Mouse (Mus musculus): ENCODE measurements around the gene Urah. TPM values are rescaled to one million over a fixed set of nuclear protein-coding genes. Genes with fewer than 3 reads are reported as not detected.

Gene Urah
- polyA plus RNA-seq (2014; fragmentation: Illumina TruSeq; extraction: RNeasy Lipid Tissue Mini Kit (QIAGEN cat#74804)), result 1.1 TPM

DNA sequence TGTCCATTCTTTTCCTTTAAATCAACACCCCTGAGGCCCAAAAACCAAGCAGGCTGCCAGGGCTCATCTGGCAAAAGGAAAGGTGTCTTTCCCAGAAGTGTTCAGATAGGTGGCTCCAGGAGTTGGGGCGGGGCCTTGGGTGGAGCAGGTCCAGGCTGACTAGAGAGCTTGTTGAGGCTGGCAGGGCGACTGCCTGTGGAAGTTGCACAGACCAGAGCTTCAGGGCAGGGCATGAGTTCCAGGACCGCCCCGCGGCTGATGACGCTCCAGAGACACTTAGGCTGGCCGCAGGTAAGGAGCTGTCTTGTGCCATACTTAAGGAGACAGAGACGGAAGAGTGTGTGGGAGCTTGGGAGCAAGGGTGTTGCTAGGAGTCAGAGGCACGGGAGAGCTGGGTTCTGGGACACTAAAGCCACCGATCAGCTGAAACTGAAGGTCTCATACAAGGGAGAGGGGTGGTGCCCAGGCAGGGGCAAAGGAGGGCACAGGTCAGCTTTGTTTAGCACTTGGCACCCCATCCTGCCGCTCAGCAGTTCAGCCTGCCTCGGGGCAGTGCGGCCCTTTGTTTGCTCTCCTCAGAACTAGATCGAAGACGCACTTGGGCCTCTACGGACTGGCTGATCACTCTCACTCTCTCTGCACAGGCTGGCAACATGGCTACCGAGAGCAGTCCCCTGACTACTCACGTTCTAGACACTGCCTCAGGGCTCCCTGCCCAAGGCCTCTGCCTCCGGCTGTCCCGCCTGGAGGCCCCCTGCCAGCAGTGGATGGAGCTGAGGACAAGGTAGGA is at the start of gene Urah:
Gene Urah (plus strand): TSS at position 51 of the 790 bp plus-strand sequence.

DNA sequence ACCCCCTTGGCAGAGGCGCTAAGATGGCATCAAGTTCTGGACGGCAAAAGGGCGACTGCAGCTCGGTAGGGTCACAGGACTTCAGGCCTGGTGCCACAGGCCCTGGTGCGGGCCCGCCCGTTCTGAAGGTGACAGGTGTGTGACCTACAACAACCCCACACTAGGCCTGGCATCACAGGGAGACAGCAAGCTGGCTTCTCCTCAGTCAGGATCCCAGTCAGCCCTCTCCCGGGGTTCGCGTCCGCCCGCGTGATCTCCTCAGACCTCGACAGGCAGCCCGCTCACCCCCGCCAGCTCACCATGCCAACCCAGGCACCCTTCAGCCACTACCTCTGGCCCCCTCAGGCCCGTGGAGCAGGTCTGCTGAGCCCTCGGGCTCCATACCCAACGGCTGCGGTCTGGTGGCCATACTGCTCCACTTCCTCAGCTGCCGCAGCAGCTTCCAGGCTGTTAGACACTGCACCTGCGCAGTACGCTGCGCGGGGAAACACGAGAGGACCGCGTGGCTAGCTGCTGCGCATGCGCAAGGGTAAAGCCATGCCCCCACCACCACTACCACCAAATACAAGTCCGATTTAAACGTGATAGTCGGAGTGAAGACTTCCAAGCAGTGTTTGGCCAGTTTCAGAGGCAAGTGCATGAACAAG is 47.3 kb upstream of the Urah start, which contains the start of gene Syce1:
Gene Syce1 (minus strand): TSS at position 447 of the 647 bp plus-strand sequence.

DNA sequence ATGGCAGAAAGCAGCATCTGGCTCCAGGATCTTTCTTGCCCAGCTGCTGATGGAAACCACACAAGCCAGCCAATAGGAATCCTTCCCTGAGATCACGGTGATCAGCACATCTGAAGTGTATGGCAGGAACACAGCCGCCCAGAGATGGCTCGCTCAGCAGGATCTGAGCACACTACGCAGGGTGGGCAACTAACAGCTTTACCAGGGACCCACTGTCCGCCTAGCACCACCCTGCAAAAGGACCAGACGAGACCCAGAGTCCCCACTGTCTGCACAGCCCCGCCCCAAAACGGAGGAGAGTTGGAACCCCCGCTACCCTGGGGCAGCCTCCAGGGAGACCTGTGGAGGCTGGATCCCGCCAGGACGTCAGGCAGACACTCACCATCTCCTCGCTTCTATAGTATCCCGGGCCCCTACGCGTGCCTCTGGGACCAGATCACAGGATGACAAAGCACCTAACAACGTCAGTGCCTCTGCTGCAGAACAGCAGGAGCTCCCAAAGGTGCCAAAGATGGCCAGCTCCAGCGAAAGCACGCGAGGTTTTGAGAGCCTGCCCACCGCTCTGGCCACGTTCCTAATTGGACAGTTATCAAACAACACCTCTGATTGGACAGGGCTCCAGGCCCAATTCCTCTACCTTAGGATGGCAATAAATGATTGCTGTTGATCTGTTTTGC is 13.0 kb upstream of the Urah start, which contains the start of gene Zfp941:
Gene Zfp941 (minus strand): TSS at position 526 of the 677 bp plus-strand sequence.

DNA sequence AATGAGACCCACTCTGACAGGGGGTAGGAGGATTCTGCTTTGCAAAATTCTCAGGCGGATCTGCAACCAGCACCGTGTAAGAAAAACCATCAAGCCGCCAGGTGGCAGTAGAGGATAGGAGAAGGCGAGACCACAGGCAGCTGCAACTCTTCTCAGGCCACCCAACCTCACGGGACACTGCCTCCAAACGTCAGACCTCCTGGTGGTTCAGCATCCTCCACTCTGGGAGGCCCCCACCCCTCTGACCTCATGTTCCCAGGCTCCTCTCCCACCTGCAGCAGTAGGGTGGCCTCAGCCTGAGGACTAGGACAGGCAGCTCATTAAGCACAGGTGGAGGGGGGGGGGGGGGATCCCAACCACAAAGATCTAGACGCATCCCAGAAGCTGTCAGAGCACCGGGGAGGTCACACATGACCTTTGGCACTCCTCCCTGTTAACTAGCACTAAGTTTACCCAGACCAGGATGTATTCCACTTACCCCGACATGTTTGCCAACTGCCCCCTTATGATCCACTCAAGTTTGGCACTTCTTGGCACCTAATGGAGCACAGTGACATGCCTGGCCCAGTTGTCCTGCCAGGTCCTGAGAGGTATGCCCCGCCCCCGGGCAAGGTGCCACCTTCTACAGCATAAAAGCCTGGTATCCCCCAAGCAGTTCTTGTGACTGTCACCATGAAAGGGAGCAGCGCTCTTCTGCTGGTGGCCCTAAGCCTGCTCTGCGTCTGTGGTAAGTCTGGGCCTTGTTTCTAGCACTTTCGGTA is 10.3 kb downstream of the Urah start, which contains the start of gene Scgb1c1:
Gene Scgb1c1 (plus strand): TSS at position 643 of the 761 bp plus-strand sequence.

DNA sequence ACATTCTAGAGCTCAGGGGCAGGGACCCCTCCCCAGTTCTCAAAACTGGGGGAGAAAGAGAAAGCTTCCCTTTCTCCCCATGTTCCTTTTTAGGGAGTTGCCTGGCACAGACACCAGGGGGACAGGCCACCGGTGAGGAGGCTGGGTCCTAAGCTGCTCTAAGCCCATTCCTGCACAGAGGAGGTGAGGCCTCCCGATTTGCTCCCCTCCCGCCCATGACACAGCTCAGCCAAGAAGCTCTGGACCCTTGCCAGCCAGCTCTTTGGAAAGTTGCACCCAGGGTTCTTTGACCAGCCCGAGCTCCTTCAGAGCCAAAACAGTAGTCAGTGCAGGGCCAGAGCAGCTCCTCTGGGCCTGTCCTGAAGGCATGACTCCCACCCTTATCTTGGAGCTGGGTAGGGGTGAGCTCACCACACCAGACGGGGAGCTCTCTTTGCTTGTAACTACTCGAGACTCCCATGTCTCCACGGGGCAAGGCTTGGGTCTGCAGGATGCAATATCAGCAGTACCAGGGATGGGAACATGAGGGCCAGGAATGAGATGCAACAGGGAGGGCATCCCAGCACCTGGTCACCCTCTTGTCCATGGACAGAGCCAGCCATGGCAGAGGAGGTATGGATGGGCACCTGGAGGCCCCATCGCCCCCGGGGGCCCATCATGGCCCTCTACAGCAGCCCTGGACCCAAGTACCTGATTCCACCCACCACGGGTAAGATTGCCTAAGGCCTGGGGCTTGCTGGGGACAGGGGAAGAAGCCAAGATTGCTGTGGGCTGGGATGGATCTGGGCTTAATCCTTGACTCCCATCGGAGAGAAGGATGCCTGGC is 13.2 kb downstream of the Urah start, which contains the start of gene Odf3:
Gene Odf3 (plus strand): TSS at position 51 of the 826 bp plus-strand sequence.

DNA sequence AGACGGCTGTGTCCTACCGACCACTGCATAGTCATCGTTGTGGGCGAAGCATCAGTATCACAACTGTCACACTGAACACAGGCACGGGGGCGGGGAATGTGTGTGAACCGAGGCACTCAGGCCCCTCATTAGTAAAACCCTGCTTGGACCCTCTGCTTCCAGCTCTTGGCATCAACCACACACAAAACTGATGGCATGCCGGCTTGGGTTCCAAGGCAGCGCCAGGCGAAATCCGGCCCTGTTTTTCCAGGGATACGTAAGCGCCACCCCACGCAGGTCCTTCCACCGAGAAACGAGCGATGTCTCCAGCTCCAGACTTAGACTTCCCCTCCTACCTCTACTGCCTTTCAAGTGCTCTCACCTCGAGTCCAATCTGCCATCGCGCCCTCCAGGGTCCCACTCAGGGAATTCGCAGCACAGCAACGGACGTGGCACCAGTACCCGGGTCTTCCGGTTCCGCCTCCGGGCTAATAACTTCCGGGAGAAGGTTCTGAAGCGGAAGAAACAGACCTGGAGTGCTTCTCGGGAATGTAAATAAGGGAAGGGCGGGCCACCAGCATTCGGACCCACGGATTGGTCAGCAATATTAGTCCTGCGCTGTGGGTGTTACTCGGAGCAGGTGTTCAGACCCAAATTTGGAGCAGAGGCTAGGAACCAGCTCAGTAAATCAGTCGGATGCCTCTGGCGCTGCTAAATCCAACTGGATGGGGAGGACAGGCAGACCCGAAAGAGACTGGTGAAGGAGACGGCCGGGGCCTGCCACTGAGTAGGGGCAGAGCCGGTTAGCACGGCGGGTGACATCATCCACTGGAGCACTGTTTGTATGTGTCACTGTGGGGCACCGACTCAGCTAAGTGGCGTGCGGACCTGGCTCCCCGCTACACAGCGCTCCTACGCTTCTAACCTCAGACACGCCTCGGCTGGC is 21.3 kb downstream of the Urah start, which contains the start of gene Gm45785:
Gene Gm45785 (minus strand): TSS at position 472 of the 925 bp plus-strand sequence.

DNA sequence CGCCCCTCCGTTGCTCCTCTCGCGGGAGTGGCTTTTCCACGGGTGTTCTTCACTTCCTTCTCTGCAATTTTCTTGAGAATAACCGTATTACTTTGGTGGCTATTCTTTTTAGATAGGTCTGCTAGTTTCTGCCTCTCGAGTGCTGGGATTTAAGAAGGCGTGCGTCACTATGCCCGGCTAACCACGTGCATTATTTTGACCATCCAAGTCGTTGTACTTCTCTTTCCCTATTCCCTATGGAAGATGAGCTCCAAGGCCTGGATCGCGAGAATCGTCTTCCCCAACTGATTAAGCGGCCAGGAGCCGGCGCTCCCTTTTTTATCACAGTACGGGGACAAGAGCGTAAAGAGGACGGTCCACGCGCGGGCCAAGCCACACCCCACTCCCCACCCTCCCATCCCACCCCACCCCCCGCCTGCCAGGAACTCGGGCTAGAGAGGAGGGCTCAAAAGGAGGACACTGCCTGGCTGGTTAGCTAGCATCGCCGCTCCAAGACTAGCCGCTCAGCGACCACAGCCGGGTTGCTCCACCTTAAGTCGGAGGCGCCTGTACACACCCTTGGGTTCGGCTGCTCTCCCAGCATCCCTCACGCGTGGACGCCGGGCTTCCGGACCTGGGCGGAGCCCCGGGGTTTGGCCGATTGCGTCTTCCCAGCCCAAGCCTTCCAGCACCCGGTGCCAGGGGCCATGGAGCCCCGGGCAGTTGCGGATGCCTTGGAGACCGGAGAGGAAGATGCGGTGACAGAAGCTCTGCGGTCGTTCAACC is 22.1 kb downstream of the Urah start, which contains the start of gene Ric8a:
Gene Ric8a (plus strand): TSS at position 173 of the 765 bp plus-strand sequence.

DNA sequence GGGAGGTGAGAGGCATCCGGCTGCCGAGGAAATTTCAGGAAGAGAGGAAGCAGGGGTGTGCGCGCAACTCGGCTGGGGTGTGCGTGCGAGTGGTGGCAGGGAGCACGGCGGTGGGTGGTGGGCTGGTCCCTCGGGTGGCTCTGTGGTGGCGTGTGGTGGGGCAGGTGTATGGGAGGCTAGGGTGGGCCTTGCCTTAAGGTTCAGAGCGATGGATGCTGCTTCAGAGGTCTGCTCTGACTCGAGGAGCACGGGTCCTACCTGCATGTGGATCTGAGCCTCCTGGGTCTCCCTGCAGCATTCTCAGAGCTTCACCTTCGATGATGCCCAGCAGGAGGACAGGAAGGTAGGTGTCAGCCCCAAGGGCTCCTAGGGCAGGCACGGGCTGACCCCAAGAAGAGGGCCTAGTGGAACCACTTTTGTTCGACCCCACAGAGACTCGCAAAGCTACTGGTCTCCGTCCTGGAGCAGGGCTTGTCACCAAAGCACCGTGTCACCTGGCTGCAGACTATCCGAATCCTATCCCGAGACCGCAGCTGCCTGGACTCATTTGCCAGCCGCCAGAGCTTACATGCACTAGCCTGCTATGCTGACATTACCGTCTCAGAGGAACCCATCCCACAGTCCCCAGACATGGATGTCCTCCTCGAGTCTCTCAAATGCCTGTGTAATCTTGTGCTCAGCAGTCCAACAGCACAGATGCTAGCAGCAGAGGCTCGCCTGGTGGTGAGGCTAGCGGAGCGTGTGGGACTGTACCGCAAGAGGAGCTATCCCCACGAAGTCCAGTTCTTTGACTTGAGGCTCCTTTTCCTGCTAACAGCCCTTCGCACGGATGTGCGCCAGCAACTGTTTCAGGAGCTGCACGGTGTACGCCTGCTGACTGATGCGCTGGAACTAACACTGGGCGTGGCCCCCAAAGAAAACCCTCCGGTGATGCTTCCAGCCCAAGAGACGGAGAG is 23.0 kb downstream of the Urah start, which contains the start of gene Bet1l:
Gene Bet1l (minus strand): TSS at position 28 of the 956 bp plus-strand sequence.

DNA sequence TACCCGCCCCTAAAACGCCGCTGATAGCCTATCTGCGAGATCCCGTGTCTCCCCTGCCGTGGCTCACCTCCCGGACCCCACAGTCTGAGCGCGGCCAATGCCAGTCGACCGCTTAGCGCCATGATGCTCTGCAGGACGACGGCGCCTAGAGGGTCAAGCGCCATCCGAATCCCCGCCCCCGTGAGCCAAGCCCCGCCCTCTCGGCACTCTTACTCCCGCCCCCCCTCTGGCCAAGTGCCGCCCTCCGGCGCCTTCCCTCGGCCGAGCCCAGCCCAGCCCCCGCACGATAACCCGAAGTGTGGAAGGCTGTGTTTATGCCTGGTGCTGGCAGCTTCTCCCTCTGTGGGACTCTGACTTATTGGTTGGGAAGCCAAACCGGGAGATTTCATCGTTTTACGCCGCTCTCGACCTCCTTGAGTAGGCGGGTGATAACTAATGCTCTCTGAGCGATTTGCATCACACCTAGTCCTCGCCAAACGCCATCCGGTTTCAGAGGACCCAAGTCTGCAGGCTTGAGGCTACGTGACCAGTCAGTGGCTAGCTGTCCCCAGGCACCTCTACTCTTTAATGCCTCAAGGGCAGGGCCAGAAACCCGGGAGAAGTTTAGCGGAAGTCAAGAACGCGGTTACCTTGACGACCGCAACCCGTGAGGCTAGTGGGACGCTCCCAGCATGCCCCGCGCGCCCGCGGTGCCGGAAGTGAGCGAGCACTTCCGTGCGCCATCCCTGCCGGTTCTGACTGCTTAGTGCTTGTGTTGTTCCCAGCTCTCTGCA is 47.1 kb downstream of the Urah start, which contains the start of the genes Psmd13 and Sirt3:
Gene Psmd13 (plus strand): TSS at position 273 of the 773 bp plus-strand sequence.
Gene Sirt3 (minus strand): TSS at position 614 of the 773 bp plus-strand sequence.

Other genes starting within 250 kb of the Urah start
- not detected for gene Olfr46, start 233.7 kb upstream of the Urah start, polyA plus RNA-seq (2014; fragmentation: Illumina TruSeq; extraction: RNeasy Lipid Tissue Mini Kit (QIAGEN cat#74804))
- gene Olfr61, start 206.0 kb upstream of the Urah start, polyA plus RNA-seq (2014; fragmentation: Illumina TruSeq; extraction: RNeasy Lipid Tissue Mini Kit (QIAGEN cat#74804)), result not detected
- not detected for gene Olfr53, start 188.6 kb upstream of the Urah start, polyA plus RNA-seq (2014; fragmentation: Illumina TruSeq; extraction: RNeasy Lipid Tissue Mini Kit (QIAGEN cat#74804))
- gene Olfr539, start 175.1 kb upstream of the Urah start, polyA plus RNA-seq (2014; fragmentation: Illumina TruSeq; extraction: RNeasy Lipid Tissue Mini Kit (QIAGEN cat#74804)), result not detected
- gene Olfr45, start 153.1 kb upstream of the Urah start, polyA plus RNA-seq (2014; fragmentation: Illumina TruSeq; extraction: RNeasy Lipid Tissue Mini Kit (QIAGEN cat#74804)), result not detected
- gene Olfr541, start 137.8 kb upstream of the Urah start, polyA plus RNA-seq (2014; fragmentation: Illumina TruSeq; extraction: RNeasy Lipid Tissue Mini Kit (QIAGEN cat#74804)), result not detected
- 42.0 TPM for gene Cyp2e1, start 71.3 kb upstream of the Urah start, polyA plus RNA-seq (2014; fragmentation: Illumina TruSeq; extraction: RNeasy Lipid Tissue Mini Kit (QIAGEN cat#74804))
- not detected for gene Syce1, start 47.2 kb upstream of the Urah start, polyA plus RNA-seq (2014; fragmentation: Illumina TruSeq; extraction: RNeasy Lipid Tissue Mini Kit (QIAGEN cat#74804))
- gene Zfp941, start 12.8 kb upstream of the Urah start, polyA plus RNA-seq (2014; fragmentation: Illumina TruSeq; extraction: RNeasy Lipid Tissue Mini Kit (QIAGEN cat#74804)), result 0.91 TPM
- not detected for gene Scgb1c1, start 10.5 kb downstream of the Urah start, polyA plus RNA-seq (2014; fragmentation: Illumina TruSeq; extraction: RNeasy Lipid Tissue Mini Kit (QIAGEN cat#74804))
- gene Odf3, start 12.8 kb downstream of the Urah start, polyA plus RNA-seq (2014; fragmentation: Illumina TruSeq; extraction: RNeasy Lipid Tissue Mini Kit (QIAGEN cat#74804)), result not detected
- not detected for gene Gm45785, start 21.3 kb downstream of the Urah start, polyA plus RNA-seq (2014; fragmentation: Illumina TruSeq; extraction: RNeasy Lipid Tissue Mini Kit (QIAGEN cat#74804))
- 3.4 TPM for gene Ric8a, start 21.9 kb downstream of the Urah start, polyA plus RNA-seq (2014; fragmentation: Illumina TruSeq; extraction: RNeasy Lipid Tissue Mini Kit (QIAGEN cat#74804))
- gene Bet1l, start 22.6 kb downstream of the Urah start, polyA plus RNA-seq (2014; fragmentation: Illumina TruSeq; extraction: RNeasy Lipid Tissue Mini Kit (QIAGEN cat#74804)), result 1.5 TPM
- gene Psmd13, start 47.0 kb downstream of the Urah start, polyA plus RNA-seq (2014; fragmentation: Illumina TruSeq; extraction: RNeasy Lipid Tissue Mini Kit (QIAGEN cat#74804)), result 107 TPM
- gene Sirt3, start 47.3 kb downstream of the Urah start, polyA plus RNA-seq (2014; fragmentation: Illumina TruSeq; extraction: RNeasy Lipid Tissue Mini Kit (QIAGEN cat#74804)), result 1.9 TPM
- gene Cox8b, start 65.4 kb downstream of the Urah start, polyA plus RNA-seq (2014; fragmentation: Illumina TruSeq; extraction: RNeasy Lipid Tissue Mini Kit (QIAGEN cat#74804)), result not detected
- not detected for gene Nlrp6, start 85.9 kb downstream of the Urah start, polyA plus RNA-seq (2014; fragmentation: Illumina TruSeq; extraction: RNeasy Lipid Tissue Mini Kit (QIAGEN cat#74804))
- gene Pgghg, start 106.4 kb downstream of the Urah start, polyA plus RNA-seq (2014; fragmentation: Illumina TruSeq; extraction: RNeasy Lipid Tissue Mini Kit (QIAGEN cat#74804)), result 1.5 TPM
- gene Ifitm5, start 115.3 kb downstream of the Urah start, polyA plus RNA-seq (2014; fragmentation: Illumina TruSeq; extraction: RNeasy Lipid Tissue Mini Kit (QIAGEN cat#74804)), result not detected
- not detected for gene Gm45717, start 120.9 kb downstream of the Urah start, polyA plus RNA-seq (2014; fragmentation: Illumina TruSeq; extraction: RNeasy Lipid Tissue Mini Kit (QIAGEN cat#74804))
- 100 TPM for gene Ifitm2, start 121.0 kb downstream of the Urah start, polyA plus RNA-seq (2014; fragmentation: Illumina TruSeq; extraction: RNeasy Lipid Tissue Mini Kit (QIAGEN cat#74804))
- gene Ifitm1, start 132.2 kb downstream of the Urah start, polyA plus RNA-seq (2014; fragmentation: Illumina TruSeq; extraction: RNeasy Lipid Tissue Mini Kit (QIAGEN cat#74804)), result 17.8 TPM
- 13.0 TPM for gene Ifitm3, start 175.8 kb downstream of the Urah start, polyA plus RNA-seq (2014; fragmentation: Illumina TruSeq; extraction: RNeasy Lipid Tissue Mini Kit (QIAGEN cat#74804))
- gene Ifitm6, start 182.9 kb downstream of the Urah start, polyA plus RNA-seq (2014; fragmentation: Illumina TruSeq; extraction: RNeasy Lipid Tissue Mini Kit (QIAGEN cat#74804)), result 3.7 TPM
- not detected for gene Gm17387, start 194.1 kb downstream of the Urah start, polyA plus RNA-seq (2014; fragmentation: Illumina TruSeq; extraction: RNeasy Lipid Tissue Mini Kit (QIAGEN cat#74804))
- gene B4galnt4, start 226.1 kb downstream of the Urah start, polyA plus RNA-seq (2014; fragmentation: Illumina TruSeq; extraction: RNeasy Lipid Tissue Mini Kit (QIAGEN cat#74804)), result not detected
- not detected for gene Pkp3, start 243.2 kb downstream of the Urah start, polyA plus RNA-seq (2014; fragmentation: Illumina TruSeq; extraction: RNeasy Lipid Tissue Mini Kit (QIAGEN cat#74804))